Mouse (Mus musculus) testis, adult 2 months (tissue): ENCODE measurements at regions not wholly inside any gene's neighbourhood (a gene's known extent, or its start where the extent isn't known, plus 50 kb on each side); places are given as distances from the start of the nearest gene placed in this dataset.

Experiments
- H3K27ac ChIP-seq: fragments of 200-500 bp; 2 replicates; pipeline ENCODE4 v1.5.1; 2012; ENCODE audit warnings: low read depth, low read length; ENCODE audit not compliant: control insufficient read depth, insufficient read depth
- H3K27me3 ChIP-seq: fragments of 200-500 bp; 2 replicates; pipeline ENCODE4 v1.6.1; 2012; ENCODE audit warnings: mild to moderate bottlenecking, low read length, moderate library complexity; ENCODE audit not compliant: control insufficient read depth, insufficient read depth
- H3K36me3 ChIP-seq: fragments of 200-500 bp; 2 replicates; pipeline ENCODE4 v1.6.1; 2012; ENCODE audit warnings: mild to moderate bottlenecking, low read length; ENCODE audit not compliant: control insufficient read depth, insufficient read depth
- H3K4me1 ChIP-seq: fragments of 200-500 bp; 2 replicates; pipeline ENCODE4 v1.6.1; 2012; ENCODE audit warnings: low read length; ENCODE audit not compliant: control insufficient read depth, insufficient read depth
- H3K4me3 ChIP-seq: fragments of 200-500 bp; 2 replicates; pipeline ENCODE4 v1.5.1; 2012; ENCODE audit warnings: low read depth, mild to moderate bottlenecking, low read length, moderate library complexity, mixed read lengths; ENCODE audit not compliant: control insufficient read depth
- CTCF ChIP-seq: fragments of 200-500 bp; IDR thresholded peaks from 2 replicates; pipeline ENCODE4 v1.5.1; 2012; ENCODE audit warnings: low read depth, mild to moderate bottlenecking, inconsistent platforms, low read length, moderate library complexity; ENCODE audit not compliant: control insufficient read depth, insufficient read depth, insufficient replicate concordance
- POLR2A ChIP-seq: fragments of 200-500 bp; IDR thresholded peaks from 2 replicates; pipeline ENCODE4 v1.6.1; 2012; ENCODE audit warnings: low read depth, mild to moderate bottlenecking, inconsistent platforms, low read length, moderate library complexity; ENCODE audit not compliant: control insufficient read depth

GRCm38 (mm10) chr5:47469394-47469793, 513.5 kb upstream of the Slit2 start:
- Histone ChIP-seq H3K4me3 (no peak overlapping the region), H3K27me3 (no peaks in the 10 kb centered on the region), H3K27ac (no peak overlapping the region), H3K36me3 (no peaks in the 10 kb centered on the region), H3K4me1 (no peaks in the 10 kb centered on the region)
- TF ChIP-seq POLR2A, result no peak
- no peak for TF ChIP-seq CTCF

- no peaks in the 10 kb centered on the region for H3K36me3 ChIP-seq
- H3K4me1 ChIP-seq, result no peaks in the 10 kb centered on the region
- TF ChIP-seq POLR2A (no peak), CTCF (no peak)
- H3K27me3 ChIP-seq, result no peaks in the 10 kb centered on the region
- no peak overlapping the region for H3K4me3 ChIP-seq
- H3K27ac ChIP-seq, result no peak overlapping the region
Observed at GRCm38 (mm10) chr5:47472027-47472825, 510.7 kb upstream of the Slit2 start.

- H3K27ac ChIP-seq, result no peak overlapping the region
- TF ChIP-seq CTCF (no peak), POLR2A (no peak)
- H3K36me3 ChIP-seq, result no peaks in the 10 kb centered on the region
- H3K4me3 ChIP-seq, result no peak overlapping the region
- H3K4me1 ChIP-seq, result no peaks in the 10 kb centered on the region
- H3K27me3 ChIP-seq, result no peaks in the 10 kb centered on the region
Observed at GRCm38 (mm10) chr5:47479908-47480307, 503.0 kb upstream of the Slit2 start.

- Histone ChIP-seq H3K4me3 (no peak overlapping the region), H3K36me3 (no peaks in the 10 kb centered on the region), H3K4me1 (no peaks in the 10 kb centered on the region), H3K27me3 (no peaks in the 10 kb centered on the region), H3K27ac (no peak overlapping the region)
- no peak for TF ChIP-seq POLR2A
- no peak for TF ChIP-seq CTCF
Observed at GRCm38 (mm10) chr5:47496218-47496617, 486.7 kb upstream of the Slit2 start.

GRCm38 (mm10) chr5:47502764-47503416, 480.0 kb upstream of the Slit2 start:
- Histone ChIP-seq H3K4me3 (no peak overlapping the region), H3K27ac (no peak overlapping the region), H3K36me3 (no peaks in the 10 kb centered on the region), H3K4me1 (no peaks in the 10 kb centered on the region), H3K27me3 (no peaks in the 10 kb centered on the region)
- TF ChIP-seq CTCF, result no peak
- TF ChIP-seq POLR2A, result no peak

- no peaks in the 10 kb centered on the region for H3K36me3 ChIP-seq
- no peaks in the 10 kb centered on the region for H3K4me1 ChIP-seq
- no peaks in the 10 kb centered on the region for H3K27me3 ChIP-seq
- H3K27ac ChIP-seq, result no peak overlapping the region
- TF ChIP-seq CTCF (no peak), POLR2A (no peak)
- H3K4me3 ChIP-seq, result no peak overlapping the region
Observed at GRCm38 (mm10) chr5:47508689-47509301, 474.1 kb upstream of the Slit2 start.
